Mouse (Mus musculus) testis, adult 2 months (tissue): ENCODE results near the gene Osbpl9.

Experiments used
- CTCF ChIP-seq: fragments of 200-500 bp; IDR thresholded peaks from 2 replicates; pipeline ENCODE4 v1.5.1; 2012; ENCODE audit warnings: low read depth, mild to moderate bottlenecking, inconsistent platforms, low read length, moderate library complexity; ENCODE audit not compliant: control insufficient read depth, insufficient read depth, insufficient replicate concordance
- POLR2A ChIP-seq: fragments of 200-500 bp; IDR thresholded peaks from 2 replicates; pipeline ENCODE4 v1.6.1; 2012; ENCODE audit warnings: low read depth, mild to moderate bottlenecking, inconsistent platforms, low read length, moderate library complexity; ENCODE audit not compliant: control insufficient read depth

DNA sequence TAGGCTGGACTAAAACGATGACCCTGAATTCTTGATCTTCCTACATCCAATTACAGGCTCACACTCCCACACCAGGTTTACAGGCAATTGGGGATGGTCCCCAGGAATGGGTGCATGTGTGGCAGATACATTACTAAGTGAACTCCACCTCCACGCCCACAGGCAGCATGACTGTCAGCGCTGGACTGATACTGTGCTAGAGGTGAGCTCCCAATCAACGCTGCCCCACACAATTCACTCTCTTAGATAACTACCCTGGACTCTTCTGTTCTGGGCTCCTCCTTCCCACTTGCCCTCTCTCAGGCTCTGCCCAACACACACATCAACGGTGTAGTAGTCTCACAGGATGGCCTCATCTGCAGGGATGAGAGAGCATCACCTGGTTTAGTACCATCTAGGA lies 109.7 kb downstream of the Osbpl9 start:
- TF ChIP-seq POLR2A (no peak), CTCF (no peak)
